Mouse (Mus musculus) forebrain, embryonic 10.5 days (tissue): Measurements from ENCODE around the gene Itga9. TPM values are rescaled to one million over a fixed set of nuclear protein-coding genes. Genes with fewer than 3 reads are reported as not detected.

Experiments used
- DNase-seq: peaks from one replicate; pipeline ENCODE4 v3.0.0-alpha.2; 2017; ENCODE audit warnings: low spot score; ENCODE audit errors: extremely low spot score
- H3K27ac ChIP-seq: fragments of 300-500 bp; sonication (generic); 2 replicates; pipeline ENCODE4 v1.5.1; 2016; ENCODE audit warnings: mild to moderate bottlenecking
- H3K27me3 ChIP-seq: fragments of 300-500 bp; sonication (generic); 2 replicates; pipeline ENCODE4 v1.6.1; 2016; ENCODE audit warnings: mild to moderate bottlenecking; ENCODE audit not compliant: poor library complexity, severe bottlenecking
- H3K36me3 ChIP-seq: fragments of 300-500 bp; sonication (generic); replicated peaks from 2 replicates; pipeline ENCODE4 v1.6.1; 2016; ENCODE audit warnings: mild to moderate bottlenecking, moderate library complexity
- H3K4me1 ChIP-seq: fragments of 300-500 bp; sonication (generic); 2 replicates; pipeline ENCODE4 v1.6.1; 2016
- H3K4me3 ChIP-seq: fragments of 300-500 bp; sonication (generic); 2 replicates; pipeline ENCODE4 v1.5.1; 2016; ENCODE audit warnings: mild to moderate bottlenecking, moderate library complexity
- H3K9me3 ChIP-seq: fragments of 300-500 bp; sonication (generic); 2 replicates; pipeline ENCODE4 v1.6.1; 2016; ENCODE audit warnings: mild to moderate bottlenecking, moderate library complexity
- WGBS: fragments of 180-500 bp; shearing (Covaris S2); methylation state at CpG from one replicate; pipeline ENCODE4 v1.1.7; 2016; 5-methylcytosine and 5-hydroxymethylcytosine counted together
- polyA plus RNA-seq: library from polyadenylated mRNA; unstranded; fragments of >200 nt; fragmentation: Nextera tagmentation; extraction: Ambion mirVana; gene quantifications from 2 replicates; pipeline ENCODE4 v1.2.1, GENCODE M21; 2016

Itga9 gene
- polyA plus RNA-seq, 1 experiment from 2014 or later, result 6.1 TPM

DNA sequence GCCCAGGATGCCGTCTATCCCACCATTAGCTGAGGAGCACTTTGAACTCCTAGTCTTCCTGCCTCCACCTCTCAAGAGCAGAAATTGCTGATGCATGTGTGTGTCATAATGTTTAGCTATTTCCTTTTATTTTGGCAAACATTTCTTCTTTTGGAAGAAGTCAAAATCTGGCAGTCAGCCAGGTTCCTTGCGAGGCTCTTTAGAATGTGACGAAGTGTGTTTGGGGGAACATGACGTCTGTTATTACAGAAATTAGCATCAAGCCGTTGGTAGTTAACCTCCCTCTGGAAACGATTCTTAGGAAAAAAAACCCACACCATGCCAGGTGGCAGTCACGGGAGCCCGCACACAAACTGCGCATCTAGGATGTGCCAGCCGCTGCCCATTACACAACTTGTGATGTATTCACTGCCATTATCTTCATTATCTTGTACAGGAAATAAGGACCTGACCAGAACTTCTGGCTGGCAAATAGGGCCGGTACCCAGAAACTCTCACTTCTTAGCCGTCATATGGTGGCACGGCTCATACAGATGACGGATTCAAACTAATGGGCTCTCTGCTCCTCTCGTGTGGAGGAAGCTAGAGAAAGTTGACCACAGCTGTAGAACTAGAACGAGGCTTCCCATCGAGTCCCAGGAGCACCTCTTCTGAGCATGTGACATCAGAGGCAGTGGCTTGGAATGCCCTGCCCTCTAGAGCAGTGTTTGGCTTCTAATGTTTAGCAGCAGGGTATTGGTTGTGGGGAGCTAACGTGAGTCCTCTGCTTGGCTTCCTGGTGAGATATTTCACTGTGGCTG is 99.9 kb downstream of the Itga9 start:
- H3K4me1 ChIP-seq, result no peaks in the 10 kb centered on the region
- DNase-seq, result no peak
- H3K4me3 ChIP-seq, result no peak overlapping the region
- H3K27me3 ChIP-seq, result no peaks in the 10 kb centered on the region
- 92% methylated on average over 18 of the region's 18 CpGs for WGBS
- peaks cover 6% of the 10 kb centered on the region; the same call in 1 of the 2 replicates for H3K9me3 ChIP-seq
- no peak overlapping the region for H3K27ac ChIP-seq
- peaks cover 10% of the 10 kb centered on the region for H3K36me3 ChIP-seq

DNA sequence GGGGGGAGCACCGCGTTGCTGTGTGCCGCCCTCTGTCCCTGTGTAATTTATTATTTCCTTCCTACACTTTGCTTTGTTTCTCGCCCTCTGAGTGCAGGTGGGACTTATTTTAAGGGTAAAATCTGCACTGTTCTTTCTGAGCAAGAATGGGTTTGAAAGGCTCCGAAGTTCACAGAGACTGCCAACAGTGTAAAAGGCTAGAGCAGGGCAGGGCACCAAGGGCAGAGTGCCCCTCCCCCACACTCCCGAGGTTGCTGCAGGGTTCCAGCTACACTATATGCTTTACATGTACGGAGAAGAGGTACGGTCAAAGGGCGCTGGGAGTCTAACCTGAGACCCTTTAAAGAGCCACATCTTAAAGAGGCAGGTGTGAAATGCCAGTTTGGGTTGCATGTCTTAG is 104.1 kb downstream of the Itga9 start:
- Histone ChIP-seq H3K27me3 (no peaks in the 10 kb centered on the region), H3K4me1 (no peaks in the 10 kb centered on the region), H3K36me3 (peaks cover 8% of the 10 kb centered on the region), H3K27ac (no peak overlapping the region), H3K4me3 (no peak overlapping the region), H3K9me3 (peaks cover 6% of the 10 kb centered on the region; the same call in 1 of the 2 replicates)
- 79% methylated on average over 9 of the region's 9 CpGs for WGBS
- DNase-seq, result no peak

DNA sequence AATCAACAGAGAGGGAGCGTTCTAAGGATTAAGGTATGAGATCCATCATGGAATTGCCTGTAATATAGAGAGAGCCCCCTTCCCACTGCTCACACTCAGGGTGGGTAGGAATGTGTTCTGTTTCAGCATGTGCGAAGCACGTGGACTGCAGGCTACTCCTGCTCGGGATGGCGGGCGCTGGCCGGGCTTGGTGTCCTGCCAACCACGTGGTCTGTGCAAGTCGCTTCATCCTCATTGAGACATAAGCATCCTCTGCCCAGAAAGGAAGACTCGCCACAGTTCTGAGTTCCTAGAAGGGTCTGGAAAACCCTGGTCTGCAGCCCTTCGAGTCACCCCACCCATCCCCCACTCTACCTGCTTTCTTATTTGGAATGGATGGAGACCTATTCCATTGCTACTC is 105.3 kb downstream of the Itga9 start:
- Histone ChIP-seq H3K27me3 (no peaks in the 10 kb centered on the region), H3K27ac (no peak overlapping the region), H3K9me3 (peaks cover 6% of the 10 kb centered on the region; the same call in 1 of the 2 replicates), H3K4me3 (no peak overlapping the region), H3K36me3 (peaks cover 8% of the 10 kb centered on the region), H3K4me1 (no peaks in the 10 kb centered on the region)
- no peak for DNase-seq
- 94% methylated on average over 11 of the region's 11 CpGs for WGBS

DNA sequence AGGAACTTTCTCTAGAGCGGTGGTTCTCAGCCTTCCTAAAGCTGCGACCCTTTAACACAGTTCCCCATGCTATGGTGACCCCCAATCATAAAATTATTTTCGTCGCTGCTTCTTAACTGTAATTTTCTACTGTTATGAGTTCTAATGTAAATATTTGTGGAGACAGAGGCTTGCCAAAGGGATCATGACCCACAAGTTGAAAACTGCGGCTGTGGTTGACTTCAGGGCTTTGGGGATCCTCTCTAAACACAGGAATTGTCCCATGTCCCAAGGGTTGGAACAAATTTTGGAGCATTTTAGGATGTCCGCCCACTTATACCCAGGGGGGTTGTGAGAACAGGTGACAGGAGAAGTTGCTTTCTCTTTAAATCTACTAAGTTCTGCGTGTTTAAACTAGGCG is 107.0 kb downstream of the Itga9 start:
- H3K4me3 ChIP-seq, result no peak overlapping the region
- WGBS, result 96% methylated on average over 8 of the region's 8 CpGs
- H3K36me3 ChIP-seq, result peaks cover 2% of the 10 kb centered on the region
- no peaks in the 10 kb centered on the region for H3K27me3 ChIP-seq
- no peaks in the 10 kb centered on the region for H3K4me1 ChIP-seq
- H3K27ac ChIP-seq, result no peak overlapping the region
- DNase-seq, result no peak
- no peaks in the 10 kb centered on the region for H3K9me3 ChIP-seq

DNA sequence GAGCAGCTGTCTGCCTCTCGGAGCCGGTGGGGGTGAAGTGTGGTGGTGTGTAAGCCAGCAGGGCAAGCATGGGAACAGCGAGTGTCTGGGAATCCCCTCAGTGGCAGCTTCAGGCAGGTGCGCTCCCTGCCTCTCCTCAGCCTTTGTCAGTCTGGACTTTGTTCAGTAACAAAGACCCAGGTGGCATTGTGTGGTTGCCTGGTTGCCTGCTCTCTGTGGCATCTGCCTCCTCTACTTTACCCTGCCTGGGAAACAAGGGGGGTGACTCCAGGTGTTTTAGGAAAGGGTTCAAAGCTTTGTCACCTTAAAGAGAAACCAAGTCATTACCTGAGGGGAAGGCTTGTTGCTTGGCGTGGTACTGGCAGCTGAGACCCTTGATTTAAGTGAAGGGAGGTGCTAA is 108.0 kb downstream of the Itga9 start:
- no peaks in the 10 kb centered on the region for H3K9me3 ChIP-seq
- DNase-seq, result no peak
- WGBS, result 85% methylated on average over 5 of the region's 5 CpGs

DNA sequence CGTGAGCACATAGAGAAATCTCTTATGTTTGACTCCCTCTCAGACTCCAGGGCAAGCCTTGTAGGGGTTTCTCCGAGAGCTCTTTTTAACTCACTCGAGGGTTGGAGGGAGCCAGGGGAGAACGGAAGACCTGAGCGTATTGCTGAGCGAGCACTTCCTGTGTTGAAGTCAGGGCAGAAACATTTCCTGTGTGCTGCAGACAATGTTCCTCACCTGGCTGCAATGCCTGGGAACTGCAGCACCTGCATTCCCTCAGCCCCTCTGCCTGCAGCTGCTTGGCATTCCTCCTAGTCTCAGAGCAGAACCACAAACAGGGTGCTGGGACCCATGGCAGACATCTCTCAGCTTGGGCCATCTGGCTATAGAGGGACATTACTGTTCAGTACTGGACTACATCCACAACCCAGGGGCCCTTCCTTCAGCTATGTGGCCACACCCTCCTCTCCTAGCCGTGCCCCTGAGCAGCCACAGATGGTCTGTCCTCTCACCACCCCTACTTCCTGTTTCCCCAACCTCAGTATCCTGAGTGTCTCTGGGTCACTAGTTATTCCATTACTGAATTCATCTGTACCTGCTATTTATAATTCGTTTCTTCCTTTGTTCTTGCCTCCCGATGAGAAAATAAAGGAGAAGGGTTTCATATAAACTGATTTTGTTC is 109.6 kb downstream of the Itga9 start:
- H3K27ac ChIP-seq, result no peak overlapping the region
- 93% methylated on average over 9 of the region's 9 CpGs for WGBS
- DNase-seq, result no peak
- H3K4me3 ChIP-seq, result no peak overlapping the region
- H3K4me1 ChIP-seq, result no peaks in the 10 kb centered on the region
- no peaks in the 10 kb centered on the region for H3K27me3 ChIP-seq
- H3K9me3 ChIP-seq, result no peaks in the 10 kb centered on the region
- peaks cover 3% of the 10 kb centered on the region; the same call in 1 of the 2 replicates for H3K36me3 ChIP-seq

More for the DNA sequence above, 108.0 kb downstream of the Itga9 start:
- no peaks in the 10 kb centered on the region; the same call in 1 of the 2 replicates for H3K36me3 ChIP-seq
- H3K4me1 ChIP-seq, result no peaks in the 10 kb centered on the region
- H3K27ac ChIP-seq, result no peak overlapping the region
- no peaks in the 10 kb centered on the region for H3K27me3 ChIP-seq
- no peak overlapping the region for H3K4me3 ChIP-seq

DNA sequence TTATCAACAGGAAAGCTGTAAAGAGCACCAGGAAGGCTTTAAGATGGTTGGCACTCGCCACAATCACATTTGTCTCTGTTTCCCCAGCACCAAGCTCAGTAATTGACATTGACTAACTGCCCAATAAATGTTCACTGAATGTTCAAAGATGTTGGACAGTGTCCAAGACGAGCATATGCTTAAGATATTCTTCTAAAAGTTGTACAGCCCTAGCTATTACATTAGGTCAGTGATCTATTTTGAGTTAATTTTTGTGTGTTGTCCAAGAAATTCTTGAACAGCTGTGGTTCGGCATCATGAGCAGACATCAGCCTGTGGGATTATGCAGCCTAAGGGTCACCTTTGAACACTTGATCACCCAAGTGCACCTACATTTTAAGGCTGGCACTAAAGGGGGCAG is 110.9 kb downstream of the Itga9 start:
- H3K4me3 ChIP-seq, result no peak overlapping the region
- peaks cover 3% of the 10 kb centered on the region; the same call in 1 of the 2 replicates for H3K36me3 ChIP-seq
- H3K27ac ChIP-seq, result no peak overlapping the region
- no peaks in the 10 kb centered on the region for H3K27me3 ChIP-seq
- no peaks in the 10 kb centered on the region for H3K9me3 ChIP-seq
- no peak for DNase-seq
- 84% methylated on average over 3 of the region's 3 CpGs for whole genome bisulfite sequencing
- H3K4me1 ChIP-seq, result no peaks in the 10 kb centered on the region

DNA sequence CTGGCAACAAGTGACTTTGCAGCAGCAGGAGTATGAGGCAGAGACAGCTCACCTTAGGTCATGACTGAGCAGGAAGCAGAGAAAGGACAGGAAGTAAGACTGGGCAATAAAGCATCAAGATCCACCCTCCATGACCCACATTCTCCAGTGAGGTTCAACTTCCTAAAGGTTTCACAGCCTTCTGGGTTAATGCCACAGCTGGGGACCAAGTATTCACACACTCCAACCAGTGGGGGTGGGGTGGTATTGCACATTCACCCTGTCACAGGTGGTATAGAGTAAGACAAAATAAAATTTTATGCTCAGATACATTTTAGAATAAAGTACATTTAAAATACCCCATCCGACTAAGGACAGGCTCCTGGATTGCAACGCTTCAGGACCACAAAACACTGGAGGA is 112.0 kb downstream of the Itga9 start:
- Histone ChIP-seq H3K36me3 (peaks cover 3% of the 10 kb centered on the region; the same call in 1 of the 2 replicates), H3K4me1 (no peaks in the 10 kb centered on the region), H3K27me3 (no peaks in the 10 kb centered on the region), H3K27ac (no peak overlapping the region), H3K9me3 (no peaks in the 10 kb centered on the region), H3K4me3 (no peak overlapping the region)
- 96% methylated on average over 2 of the region's 2 CpGs for WGBS
- DNase-seq, result no peak

DNA sequence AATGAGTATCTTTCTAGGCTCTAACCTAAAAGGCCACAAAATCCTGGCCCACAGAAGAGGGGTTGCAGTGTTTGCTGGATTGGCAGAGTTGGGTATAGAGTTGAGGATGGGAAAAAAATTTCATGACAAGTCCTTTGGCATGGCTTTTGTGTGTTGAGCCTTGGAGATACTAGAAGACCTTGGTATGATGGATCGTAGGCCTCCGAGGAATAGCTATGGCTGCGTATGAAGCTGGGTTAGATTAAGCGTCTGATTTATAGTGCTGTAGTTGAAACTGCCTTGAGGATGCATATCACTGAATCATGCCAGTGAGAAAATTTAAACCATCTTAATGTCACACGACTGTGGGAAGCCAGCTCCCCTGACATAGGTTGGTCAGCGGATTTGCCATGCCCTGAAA is 114.6 kb downstream of the Itga9 start:
- H3K4me1 ChIP-seq, result no peaks in the 10 kb centered on the region
- no peaks in the 10 kb centered on the region for H3K27me3 ChIP-seq
- H3K27ac ChIP-seq, result no peak overlapping the region
- no peak overlapping the region for H3K4me3 ChIP-seq
- DNase-seq, result no peak
- H3K9me3 ChIP-seq, result no peaks in the 10 kb centered on the region
- 95% methylated on average over 6 of the region's 6 CpGs for WGBS
- peaks cover 3% of the 10 kb centered on the region; the same call in 1 of the 2 replicates for H3K36me3 ChIP-seq

DNA sequence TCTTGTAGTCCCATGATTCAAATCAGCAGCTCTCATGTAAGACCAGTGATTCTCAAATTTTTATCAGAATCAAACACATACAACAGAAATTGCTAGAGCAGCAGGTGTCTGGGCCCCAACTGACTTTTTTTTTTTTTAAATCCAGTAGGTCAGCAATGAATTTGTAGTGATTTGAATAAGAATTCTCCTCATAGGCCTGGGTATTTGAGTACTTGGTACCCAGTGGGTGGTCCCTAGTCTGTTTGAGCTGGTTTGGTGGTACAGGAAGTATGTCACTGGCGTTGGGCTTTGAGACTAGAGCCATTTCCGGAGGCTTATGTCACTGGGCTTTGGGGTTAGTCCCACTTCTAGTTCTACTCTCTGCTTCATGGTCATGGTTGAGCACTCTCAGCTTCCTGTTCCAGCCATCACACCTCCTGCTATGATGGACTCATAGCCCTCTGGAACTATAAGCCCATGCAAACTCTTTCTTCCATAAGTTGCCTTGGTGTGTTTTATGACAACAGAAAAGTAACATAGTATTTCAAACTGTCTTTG is 116.4 kb downstream of the Itga9 start:
- WGBS, result 90% methylated on average over 2 of the region's 2 CpGs
- Histone ChIP-seq H3K4me1 (peaks cover 2% of the 10 kb centered on the region; the same call in 1 of the 2 replicates), H3K9me3 (no peaks in the 10 kb centered on the region), H3K36me3 (0 out of 2 replicates have a peak, but pooled peaks cover 3% of the 10 kb centered on the region), H3K27ac (no peak overlapping the region), H3K4me3 (no peak overlapping the region), H3K27me3 (no peaks in the 10 kb centered on the region)
- DNase-seq, result no peak

DNA sequence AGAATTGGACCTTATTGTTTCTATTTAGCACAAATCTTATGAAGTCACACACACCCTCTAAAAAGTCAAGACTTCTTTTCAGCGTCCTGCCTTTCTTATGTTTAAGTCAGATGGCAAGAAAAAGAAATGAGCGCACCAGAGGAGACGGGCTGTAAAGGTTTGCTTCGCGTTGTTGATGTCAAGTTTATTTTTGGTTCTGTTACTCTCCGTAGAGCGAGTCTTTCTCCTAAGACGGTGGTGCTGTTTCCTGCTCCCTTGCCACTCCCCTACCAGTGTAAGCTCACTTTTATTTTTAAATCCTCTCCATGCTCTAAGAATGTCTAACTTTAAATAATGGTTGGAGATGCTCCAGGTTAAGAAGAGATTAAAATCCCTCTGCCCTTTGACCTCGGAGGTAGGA is 118.6 kb downstream of the Itga9 start:
- 89% methylated on average over 9 of the region's 9 CpGs for WGBS
- no peaks in the 10 kb centered on the region for H3K9me3 ChIP-seq
- 0 out of 2 replicates have a peak, but pooled peaks cover 3% of the 10 kb centered on the region for H3K36me3 ChIP-seq
- no peak for DNase-seq
- H3K27ac ChIP-seq, result no peak overlapping the region
- H3K27me3 ChIP-seq, result no peaks in the 10 kb centered on the region
- H3K4me1 ChIP-seq, result peaks cover 16% of the 10 kb centered on the region
- no peak overlapping the region for H3K4me3 ChIP-seq

DNA sequence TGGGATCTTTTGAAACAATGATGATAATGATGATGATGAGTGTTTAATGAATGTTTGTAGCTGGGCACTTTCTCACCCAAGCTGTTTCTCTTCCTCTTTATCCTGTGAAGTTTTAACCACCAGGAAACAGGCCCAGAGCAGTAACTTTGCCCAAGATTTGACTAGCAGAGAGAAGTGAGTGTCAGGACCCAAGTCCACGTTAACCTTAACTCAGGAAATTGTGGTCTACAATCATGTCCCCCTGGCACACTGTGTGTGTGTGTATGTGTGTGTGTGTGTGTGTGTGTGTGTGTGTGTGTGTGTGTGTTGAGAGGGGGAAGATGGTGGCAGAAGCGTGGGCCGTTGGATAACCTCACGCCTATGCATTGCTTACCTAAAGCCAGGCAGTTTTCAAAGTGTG is 120.1 kb downstream of the Itga9 start:
- H3K27ac ChIP-seq, result no peak overlapping the region
- WGBS, result 95% methylated on average over 4 of the region's 4 CpGs
- H3K4me3 ChIP-seq, result no peak overlapping the region
- H3K27me3 ChIP-seq, result no peaks in the 10 kb centered on the region
- no peaks in the 10 kb centered on the region for H3K36me3 ChIP-seq
- peaks cover 31% of the 10 kb centered on the region for H3K4me1 ChIP-seq
- H3K9me3 ChIP-seq, result no peaks in the 10 kb centered on the region
- no peak for DNase-seq

DNA sequence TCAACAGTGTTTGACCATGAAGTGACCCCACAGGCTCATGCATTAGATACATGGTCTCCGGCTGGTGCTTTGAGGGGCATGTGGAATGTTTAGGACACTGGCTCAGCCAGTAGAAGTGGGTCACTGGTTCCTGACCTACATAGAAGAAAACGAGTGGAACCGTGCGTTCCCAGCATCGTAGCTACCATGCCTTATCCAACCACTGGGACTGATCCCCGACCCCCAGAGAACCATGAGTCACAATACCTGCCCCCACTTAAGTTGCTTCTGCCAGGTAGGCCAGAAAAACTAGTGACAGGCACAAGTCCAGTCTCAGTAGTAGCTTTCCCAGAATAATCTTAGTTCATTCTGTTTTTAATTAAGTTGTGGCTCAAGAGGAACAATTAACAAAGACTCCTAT is 121.8 kb downstream of the Itga9 start:
- Histone ChIP-seq H3K4me1 (peaks cover 35% of the 10 kb centered on the region), H3K27me3 (no peaks in the 10 kb centered on the region), H3K4me3 (no peak overlapping the region), H3K27ac (peak overlapping the region; percentile 32; the same call in 1 of the 2 replicates), H3K36me3 (no peaks in the 10 kb centered on the region), H3K9me3 (no peaks in the 10 kb centered on the region)
- DNase-seq, result no peak
- 81% methylated on average over 6 of the region's 6 CpGs for WGBS
